Mouse (Mus musculus) ES-Bruce4 (cell line): ENCODE results near the gene Arl13b.

Source experiments
- CTCF ChIP-seq: IDR thresholded peaks from one replicate; pipeline ENCODE4 v1.8.1; 2011; ENCODE audit warnings: low read depth, low read length
- EP300 ChIP-seq: IDR thresholded peaks from 2 replicates; pipeline ENCODE4 v1.6.1; 2011; ENCODE audit warnings: low read depth, low read length; ENCODE audit not compliant: insufficient read depth
- POLR2A ChIP-seq: IDR thresholded peaks from one replicate; pipeline ENCODE4 v1.8.1; 2011; ENCODE audit warnings: low read length; ENCODE audit not compliant: insufficient read depth

GRCm38 (mm10) chr16:62832027-62832426 lies 14.8 kb downstream of the Arl13b start:
- TF ChIP-seq EP300: no peak
- TF ChIP-seq CTCF: no peak
- no peak for TF ChIP-seq POLR2A
